Mouse (Mus musculus): ENCODE data around the gene Gm10053.

The Gm10053 gene

GRCm38 (mm10) chr19:24899578-24900544 is 24.4 kb downstream of the Gm10053 start:
- DNase-seq (ENCODE audit: low spot score) = no peak

DNA sequence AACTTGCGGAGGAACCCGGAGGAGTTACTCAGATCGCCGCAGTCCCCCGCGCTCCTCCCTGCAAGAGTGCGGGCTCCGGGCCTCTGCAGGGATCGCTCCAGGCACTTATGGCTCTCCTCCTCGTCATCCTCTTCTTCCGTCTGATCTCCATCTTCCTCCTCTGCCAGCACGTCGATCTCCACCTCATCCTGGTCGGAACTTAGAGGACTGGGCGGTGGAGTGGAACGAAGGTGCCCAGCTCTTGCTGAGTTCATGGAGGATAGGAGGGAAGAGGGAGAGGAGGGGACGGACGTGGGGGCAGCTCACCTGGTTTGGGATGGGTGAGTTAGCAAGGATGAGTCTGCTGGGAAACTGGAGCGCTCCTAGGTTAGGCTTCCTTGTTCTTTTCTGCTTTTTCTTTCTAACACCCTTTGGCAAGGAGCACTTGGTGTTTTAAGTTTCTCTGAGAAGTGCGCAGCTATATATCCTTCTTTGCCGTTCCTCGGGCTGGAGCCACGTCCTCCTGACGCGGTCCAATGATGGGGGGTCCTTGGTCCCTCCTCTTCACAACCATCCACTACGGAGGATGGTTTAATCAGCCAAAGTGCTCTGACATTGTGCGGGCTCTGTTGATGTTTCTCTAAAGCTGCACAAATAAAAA is 25.2 kb downstream of the Gm10053 start, which contains the start of gene Foxd4:
Foxd4 (minus strand) TSS at position 617 of the 640 bp plus-strand sequence.
- DNase-seq (ENCODE audit: low spot score) = no peak

DNA sequence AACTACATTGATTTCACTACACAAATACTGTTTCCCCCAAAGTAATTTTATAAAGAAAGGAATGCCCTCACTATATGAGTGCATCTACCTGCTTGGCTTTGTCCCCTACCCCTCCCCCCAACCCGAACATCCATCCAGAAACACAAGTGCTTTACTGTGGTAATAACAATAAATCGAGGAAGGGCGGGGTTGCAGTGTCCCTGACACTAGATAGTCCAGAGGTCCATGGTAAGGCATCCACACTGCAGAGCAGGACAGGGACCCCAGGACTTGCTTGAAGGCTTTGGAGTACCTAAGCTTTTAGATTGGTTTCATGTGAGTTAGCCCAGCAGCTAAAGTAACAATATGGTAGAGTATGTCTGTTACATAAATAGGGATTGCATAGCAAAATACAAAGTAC is 26.2 kb downstream of the Gm10053 start:
- no peak for DNase-seq (ENCODE audit: low spot score)

GRCm38 (mm10) chr19:24902256-24902655 is 26.8 kb downstream of the Gm10053 start:
- DNase-seq (ENCODE audit: low spot score) = no peak

GRCm38 (mm10) chr19:24902821-24903220 is 27.3 kb downstream of the Gm10053 start:
- no peak for DNase-seq (ENCODE audit: low spot score)

DNA sequence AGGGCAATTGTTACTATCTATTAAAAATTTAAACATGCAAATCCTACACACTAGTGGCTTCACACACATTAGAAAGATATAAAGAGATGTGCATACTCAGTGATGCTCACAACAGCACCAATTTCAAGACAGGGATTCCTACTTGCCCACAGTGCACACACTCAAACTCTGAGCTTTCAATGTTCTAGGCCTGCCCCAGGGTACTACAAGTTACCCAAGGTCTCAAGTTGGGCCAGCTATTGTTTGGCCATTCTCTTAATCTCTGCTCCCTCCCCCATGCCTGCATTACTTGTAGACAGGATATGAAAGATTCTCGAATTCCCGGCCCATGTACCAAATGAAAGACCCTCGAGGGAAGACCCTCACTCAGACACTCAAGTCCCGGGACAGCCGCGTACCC is 32.2 kb downstream of the Gm10053 start:
- no peak for DNase-seq (ENCODE audit: low spot score)

DNA sequence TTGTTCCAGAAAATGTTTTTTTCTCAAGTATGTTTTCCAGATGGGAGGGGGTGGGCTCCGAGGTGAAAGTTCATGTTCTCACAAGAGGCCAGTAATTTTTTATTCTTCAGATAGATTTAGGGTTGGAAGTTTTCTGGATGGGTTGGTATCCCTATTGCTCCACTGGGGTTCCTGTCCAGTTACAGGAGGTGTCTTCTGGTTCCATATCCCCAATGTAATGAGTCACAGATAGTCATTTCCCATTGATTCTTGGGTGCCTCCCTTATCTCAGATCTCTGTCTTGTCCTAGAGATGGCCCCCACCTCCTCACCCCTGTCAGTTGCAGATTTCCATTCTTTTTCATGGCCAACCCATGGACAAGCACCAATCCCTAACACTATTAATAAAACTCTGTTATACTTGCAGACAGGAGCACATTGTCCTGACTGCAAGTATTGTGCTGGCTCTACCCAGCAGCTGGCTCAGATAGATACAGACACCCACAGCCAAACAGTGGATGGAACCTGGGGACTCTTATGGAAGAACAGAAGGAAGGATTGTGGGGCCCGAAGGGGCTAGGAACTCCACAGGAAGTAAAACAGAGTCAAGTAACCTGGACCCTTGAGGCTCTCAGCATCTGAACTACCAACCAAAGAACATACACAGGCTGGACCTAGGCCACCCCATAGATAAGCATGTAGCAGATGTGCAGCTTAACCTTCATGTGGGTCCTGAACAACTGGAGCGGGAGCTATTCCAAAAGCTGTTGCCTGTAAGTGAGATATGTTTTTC is 33.1 kb downstream of the Gm10053 start:
- no peak for DNase-seq (ENCODE audit: low spot score)

- DNase-seq (ENCODE audit: low spot score) = no peak
Measured at GRCm38 (mm10) chr19:24920866-24921265, 45.4 kb downstream of the Gm10053 start.

Measured in MN1 (cell line).